Mouse (Mus musculus): ENCODE data around the gene Rnf130. TPM values are rescaled to one million over a fixed set of nuclear protein-coding genes. Genes with fewer than 3 reads are reported as not detected.

Gene Rnf130
- total RNA-seq, 2 experiments from 2014 or later: 104 to 105 TPM

Small RNA genes within 50 kb of the gene (microRNA-seq; reads per million reads assigned to microRNA genes)
- 210 reads per million, percentile 63 among the genes with 10 or more reads in this experiment for gene Mir340

Other genes with a start within 250 kb of the Rnf130 start
- gene Gfpt2, start 231.2 kb upstream of the Rnf130 start, total RNA-seq (2021): 1 to 10 TPM; 7.6 to 8.0 TPM
- 100 to 1,000 TPM; 215 to 223 TPM for gene Mapk9, start 178.6 kb upstream of the Rnf130 start, total RNA-seq (2021)
- gene Rasgef1c, start 123.5 kb upstream of the Rnf130 start, total RNA-seq (2021): 10 to 100 TPM; 36.6 to 46.1 TPM
- gene Tbc1d9b, start 106.0 kb downstream of the Rnf130 start, total RNA-seq (2021): 100 to 1,000 TPM; 118 to 120 TPM
- gene Mrnip, start 149.1 kb downstream of the Rnf130 start, total RNA-seq (2021): 10 to 100 TPM; 15.4 to 15.7 TPM
- 100 to 1,000 TPM; 460 to 526 TPM for gene Sqstm1, start 185.5 kb downstream of the Rnf130 start, total RNA-seq (2021)
- 10 to 100 TPM; 64.9 to 80.2 TPM for gene Mgat4b, start 185.5 kb downstream of the Rnf130 start, total RNA-seq (2021)
- 10 to 100 TPM in 1 of 2 experiments, 1 to 10 TPM in 1; 7.7 to 10.9 TPM for gene Ltc4s, start 213.3 kb downstream of the Rnf130 start, total RNA-seq (2021)

Measured in left cerebral cortex, postnatal 36 days (tissue).